Mouse (Mus musculus): ENCODE data around the gene Rpain. TPM values are rescaled to one million over a fixed set of nuclear protein-coding genes. Genes with fewer than 3 reads are reported as not detected.

The Rpain gene
- 21.3 TPM for polyA plus RNA-seq (2014; fragmentation: Illumina TruSeq; extraction: RNeasy Lipid Tissue Mini Kit (QIAGEN cat#74804); ENCODE audit: low read depth, low replicate concordance)

DNA sequence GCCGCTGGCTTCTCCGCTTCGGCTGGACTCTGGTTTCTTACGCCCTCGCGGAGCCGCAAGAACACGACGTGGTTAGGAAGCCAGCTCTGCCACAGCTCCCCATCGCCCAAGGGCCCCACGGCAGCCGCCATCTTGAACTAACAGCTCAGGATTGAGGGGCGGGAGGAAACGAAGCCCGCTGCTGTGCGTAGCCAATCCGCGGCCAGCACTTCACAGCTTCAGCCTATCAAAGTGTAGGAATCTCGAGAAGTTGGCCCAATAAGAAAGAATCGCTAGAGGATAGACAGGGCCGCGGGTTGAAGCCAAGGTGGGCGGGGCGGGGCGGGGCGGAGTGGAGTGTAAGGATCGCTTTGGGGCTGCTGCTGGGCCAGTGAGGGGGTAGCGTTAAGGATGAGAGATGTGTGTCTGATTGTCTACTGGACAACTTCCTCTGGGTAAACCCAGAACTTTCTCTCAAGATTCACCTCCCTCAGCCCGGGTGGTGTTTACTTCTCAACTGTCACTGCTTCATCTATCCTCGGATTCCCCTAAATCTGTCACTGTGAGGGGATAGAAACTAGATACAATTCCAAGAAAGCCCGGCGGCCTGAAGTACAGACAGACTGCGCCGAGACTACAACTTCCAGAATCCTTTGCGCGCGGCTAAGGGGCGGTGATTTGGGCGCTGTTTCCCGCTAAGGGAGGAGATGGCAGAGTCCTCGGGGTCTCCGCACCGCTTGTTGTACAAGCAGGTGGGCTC, at the start of gene Rpain, which contains the start of gene Nup88:
Rpain (plus strand) TSS at position 393 of the 739 bp plus-strand sequence.
Nup88 (minus strand) TSS at position 153 of the 739 bp plus-strand sequence.

DNA sequence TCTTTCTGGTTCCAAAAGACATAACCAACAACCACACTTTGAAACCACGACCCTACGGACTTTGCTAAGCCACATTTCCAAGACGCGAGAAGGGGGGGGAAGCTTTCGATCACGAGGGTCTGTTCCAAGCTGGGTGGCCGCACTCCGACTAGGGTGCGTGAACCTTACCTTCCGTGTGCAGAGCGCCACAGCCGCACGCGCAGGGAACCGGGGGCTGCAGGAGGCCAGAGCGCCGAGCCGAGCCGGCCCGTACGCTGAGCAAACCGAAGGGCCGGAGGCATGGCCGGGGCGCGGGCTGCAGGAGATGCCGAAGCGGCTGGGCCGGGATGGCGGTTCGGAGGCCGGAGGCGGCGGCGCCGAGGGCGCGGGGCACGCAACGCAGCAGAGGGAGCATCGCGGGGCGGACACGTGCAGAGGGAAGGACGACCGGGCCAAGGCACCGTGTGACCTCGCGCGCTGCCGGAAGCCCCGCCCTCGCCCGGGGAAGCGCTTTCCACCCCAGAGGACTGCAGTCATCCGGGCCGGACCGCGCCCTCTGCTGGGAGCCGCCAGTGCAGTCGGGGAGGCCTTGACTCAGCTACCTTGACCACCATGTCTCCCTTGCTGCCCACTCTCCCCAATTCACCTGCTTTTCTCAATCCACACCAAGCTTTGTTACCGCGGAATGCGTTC, 12.7 kb downstream of the Rpain start, which contains the start of gene C1qbp:
C1qbp (minus strand) TSS at position 470 of the 672 bp plus-strand sequence.

DNA sequence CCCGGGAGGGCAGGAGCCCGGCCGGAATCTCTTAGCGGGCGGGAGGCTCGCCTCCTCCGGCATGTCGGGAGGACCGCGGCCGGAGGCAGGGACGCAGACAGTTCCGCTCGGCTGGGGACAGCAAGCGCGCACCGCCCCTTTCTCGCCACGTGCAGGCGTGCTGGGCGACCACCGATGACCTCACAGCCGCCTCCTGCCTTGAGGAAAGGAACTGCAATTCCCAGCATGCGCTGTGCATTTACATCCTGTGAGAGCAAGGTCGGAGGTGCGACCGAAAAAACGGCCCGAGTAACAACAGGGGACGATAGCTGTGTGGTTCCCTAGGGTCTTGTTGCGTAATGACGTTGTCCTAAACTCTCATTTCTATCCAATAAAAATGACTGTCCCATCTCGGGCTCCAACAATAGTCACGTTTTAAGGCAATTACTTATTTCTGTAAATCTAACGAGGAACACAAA, 34.3 kb downstream of the Rpain start, which contains the start of gene Dhx33:
Dhx33 (minus strand) TSS at position 122 of the 458 bp plus-strand sequence.

DNA sequence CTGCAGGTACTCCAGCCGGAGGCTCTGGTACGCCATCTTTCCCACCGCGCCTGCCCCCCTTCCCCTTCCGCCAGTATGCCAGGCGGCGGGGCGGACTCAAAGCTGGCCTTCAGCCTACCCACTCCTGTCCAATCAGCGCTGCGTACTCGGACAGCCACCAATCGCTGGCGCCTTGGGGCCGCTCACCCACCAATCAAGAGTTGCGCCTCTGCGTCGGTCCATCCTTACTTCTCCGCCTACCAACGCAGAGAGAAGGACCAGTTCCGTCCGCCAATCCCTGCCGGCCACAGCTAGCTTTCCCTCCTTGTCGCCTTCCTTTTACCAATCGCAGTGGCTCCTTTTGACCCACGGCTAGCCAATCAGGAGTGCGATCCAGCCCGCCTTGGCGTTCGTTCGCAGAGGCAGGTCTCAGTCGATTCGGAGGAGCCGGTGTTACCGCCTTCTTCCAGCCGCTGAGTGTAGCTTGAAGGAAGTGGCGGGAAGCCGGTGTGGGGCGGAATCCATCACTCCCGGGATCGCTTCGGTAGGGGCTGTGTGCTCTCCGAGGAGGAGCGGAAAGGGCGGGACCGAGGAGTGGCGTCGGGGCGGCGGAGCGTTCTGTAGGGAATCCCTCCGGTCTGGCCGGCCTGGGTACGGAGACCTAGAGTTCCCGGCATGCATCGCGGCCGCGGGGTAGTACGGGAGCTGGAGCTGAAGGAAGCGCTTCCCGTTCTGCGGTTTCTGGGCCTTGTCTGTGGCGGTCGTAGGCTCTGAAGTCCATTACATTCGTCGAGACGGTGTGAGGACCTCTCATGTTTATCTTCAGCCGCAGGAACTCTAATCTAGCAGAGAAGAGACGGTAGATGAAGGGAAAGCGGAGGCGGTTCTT, 49.4 kb downstream of the Rpain start, which contains the start of the genes Mis12 and Derl2:
Mis12 (plus strand) TSS at position 411 of the 868 bp plus-strand sequence.
Derl2 (minus strand) TSS at position 641 of the 868 bp plus-strand sequence.

Other genes with a start within 250 kb of the Rpain start
- 1.7 TPM for gene Zfp3, start 206.0 kb upstream of the Rpain start, polyA plus RNA-seq (2014; fragmentation: Illumina TruSeq; extraction: RNeasy Lipid Tissue Mini Kit (QIAGEN cat#74804); ENCODE audit: low read depth, low replicate concordance)
- gene Scimp, start 157.6 kb upstream of the Rpain start, polyA plus RNA-seq (2014; fragmentation: Illumina TruSeq; extraction: RNeasy Lipid Tissue Mini Kit (QIAGEN cat#74804); ENCODE audit: low read depth, low replicate concordance) = 2.3 TPM
- gene Rabep1, start 125.4 kb upstream of the Rpain start, polyA plus RNA-seq (2014; fragmentation: Illumina TruSeq; extraction: RNeasy Lipid Tissue Mini Kit (QIAGEN cat#74804); ENCODE audit: low read depth, low replicate concordance) = 50.6 TPM
- gene Nup88, start 240 bp upstream of the Rpain start, polyA plus RNA-seq (2014; fragmentation: Illumina TruSeq; extraction: RNeasy Lipid Tissue Mini Kit (QIAGEN cat#74804); ENCODE audit: low read depth, low replicate concordance) = 61.7 TPM
- 138 TPM for gene C1qbp, start 12.8 kb downstream of the Rpain start, polyA plus RNA-seq (2014; fragmentation: Illumina TruSeq; extraction: RNeasy Lipid Tissue Mini Kit (QIAGEN cat#74804); ENCODE audit: low read depth, low replicate concordance)
- gene Dhx33, start 34.2 kb downstream of the Rpain start, polyA plus RNA-seq (2014; fragmentation: Illumina TruSeq; extraction: RNeasy Lipid Tissue Mini Kit (QIAGEN cat#74804); ENCODE audit: low read depth, low replicate concordance) = 8.8 TPM
- gene Mis12, start 49.4 kb downstream of the Rpain start, polyA plus RNA-seq (2014; fragmentation: Illumina TruSeq; extraction: RNeasy Lipid Tissue Mini Kit (QIAGEN cat#74804); ENCODE audit: low read depth, low replicate concordance) = 25.8 TPM
- gene Derl2, start 49.6 kb downstream of the Rpain start, polyA plus RNA-seq (2014; fragmentation: Illumina TruSeq; extraction: RNeasy Lipid Tissue Mini Kit (QIAGEN cat#74804); ENCODE audit: low read depth, low replicate concordance) = 117 TPM
- not detected for gene 6330403K07Rik, start 63.3 kb downstream of the Rpain start, polyA plus RNA-seq (2014; fragmentation: Illumina TruSeq; extraction: RNeasy Lipid Tissue Mini Kit (QIAGEN cat#74804); ENCODE audit: low read depth, low replicate concordance)
- gene Nlrp1a, start 174.5 kb downstream of the Rpain start, polyA plus RNA-seq (2014; fragmentation: Illumina TruSeq; extraction: RNeasy Lipid Tissue Mini Kit (QIAGEN cat#74804); ENCODE audit: low read depth, low replicate concordance) = not detected

Data from liver, adult 10 weeks (tissue).